Mouse (Mus musculus) MEL (cell line): Measurements from ENCODE around the gene Col26a1. TPM values are rescaled to one million over a fixed set of nuclear protein-coding genes. Genes with fewer than 3 reads are reported as not detected.
A peak's percentile ranks its signal among the peaks of the same experiment; 100 is the strongest.

Experiments used
- DNase-seq: peaks from one replicate; pipeline ENCODE4 v3.0.0; 2011; ENCODE audit warnings: low read depth, low spot score
- H3K27ac ChIP-seq: 2 replicates; pipeline ENCODE4 v1.5.1; 2012; ENCODE audit warnings: low read depth, mild to moderate bottlenecking, control low read depth, low read length, moderate library complexity; ENCODE audit not compliant: control insufficient read depth
- H3K27me3 ChIP-seq, 2 experiments: fragments of 150-350 bp in 1 of 2; sonication (generic) in 1 of 2; 2 replicates each; pipeline ENCODE4 v1.6.1; 2012; ENCODE audit warnings: low read length in 2 of 2, mild to moderate bottlenecking in 2 of 2, improper control_type of control experiment in 1 of 2, moderate library complexity in 1 of 2; ENCODE audit not compliant: insufficient read depth in 2 of 2, control insufficient read depth in 1 of 2
- H3K36me3 ChIP-seq, 2 experiments: 2 replicates each; pipeline ENCODE4 v1.6.1; 2012 to 2014; ENCODE audit warnings: low read length in 2 of 2, improper control_type of control experiment in 1 of 2, inconsistent platforms in 1 of 2, mild to moderate bottlenecking in 1 of 2; ENCODE audit not compliant: insufficient read depth in 2 of 2, control insufficient read depth in 1 of 2
- H3K4me1 ChIP-seq, 2 experiments: fragments of 150-350 bp in 1 of 2; sonication (generic) in 1 of 2; 2 replicates each; pipeline ENCODE4 v1.6.1; 2012; ENCODE audit warnings: low read length in 2 of 2, improper control_type of control experiment in 1 of 2, mild to moderate bottlenecking in 1 of 2; ENCODE audit not compliant: insufficient read depth in 2 of 2, control insufficient read depth in 1 of 2
- H3K4me3 ChIP-seq, 2 experiments: fragments of 150-350 bp in 1 of 2; sonication (generic) in 1 of 2; 2 replicates each; pipeline ENCODE4 v1.5.1; 2012; ENCODE audit warnings: low read depth in 2 of 2, low read length in 2 of 2, mild to moderate bottlenecking in 2 of 2, moderate library complexity in 2 of 2, control low read depth in 1 of 2, improper control_type of control experiment in 1 of 2; ENCODE audit not compliant: control insufficient read depth in 1 of 2, insufficient read depth in 1 of 2
- H3K79me2 ChIP-seq: 2 replicates; pipeline ENCODE4 v1.6.1; 2012; ENCODE audit warnings: mild to moderate bottlenecking, low read length, moderate library complexity; ENCODE audit not compliant: control insufficient read depth, poor library complexity, insufficient read depth
- H3K9ac ChIP-seq: 2 replicates; pipeline ENCODE4 v1.6.1; 2012; ENCODE audit warnings: low read depth, mild to moderate bottlenecking, control low read depth, low read length, moderate library complexity; ENCODE audit not compliant: control insufficient read depth, poor library complexity, severe bottlenecking
- H3K9me3 ChIP-seq: fragments of 150-350 bp; sonication (generic); replicated peaks from 2 replicates; pipeline ENCODE4 v1.6.1; 2012; ENCODE audit warnings: mild to moderate bottlenecking, low read length, improper control_type of control experiment, moderate library complexity; ENCODE audit not compliant: insufficient read depth
- BHLHE40 ChIP-seq: IDR thresholded peaks from 2 replicates; pipeline ENCODE4 v1.6.1; 2012; ENCODE audit warnings: low read depth, mild to moderate bottlenecking, inconsistent platforms, low read length, improper control_type of control experiment, borderline replicate concordance
- CHD1 ChIP-seq: IDR thresholded peaks from 2 replicates; pipeline ENCODE4 v1.6.1; 2012; ENCODE audit warnings: low read depth, mild to moderate bottlenecking, inconsistent platforms, low read length, improper control_type of control experiment
- CHD2 ChIP-seq: IDR thresholded peaks from 2 replicates; pipeline ENCODE4 v1.6.1; 2011; ENCODE audit warnings: low read length, improper control_type of control experiment
- CTCF ChIP-seq, 3 experiments: IDR thresholded peaks in 2 of 3; conservative IDR thresholded peaks in 1 of 3; 2 replicates each; pipeline ENCODE4 v1.5.1; 2011 to 2012; ENCODE audit warnings: low read length in 3 of 3, low read depth in 2 of 3, mild to moderate bottlenecking in 2 of 3, improper control_type of control experiment in 1 of 3, inconsistent platforms in 1 of 3, mixed read lengths in 1 of 3, moderate library complexity in 1 of 3; ENCODE audit not compliant: control insufficient read depth in 1 of 3, insufficient read depth in 1 of 3, poor library complexity in 1 of 3, severe bottlenecking in 1 of 3
- E2F4 ChIP-seq: IDR thresholded peaks from 2 replicates; pipeline ENCODE4 v1.6.1; 2011; ENCODE audit warnings: low read depth, low read length, improper control_type of control experiment, borderline replicate concordance
- ELF1 ChIP-seq: IDR thresholded peaks from 2 replicates; pipeline ENCODE4 v1.6.1; 2014; ENCODE audit warnings: low read depth, mild to moderate bottlenecking, inconsistent platforms, low read length, improper control_type of control experiment, moderate library complexity
- EP300 ChIP-seq, 2 experiments: IDR thresholded peaks; 2 replicates each; pipeline ENCODE4 v1.6.1; 2011; ENCODE audit warnings: improper control_type of control experiment in 2 of 2, low read length in 2 of 2, low read depth in 1 of 2, mild to moderate bottlenecking in 1 of 2
- ETS1 ChIP-seq: IDR thresholded peaks from 2 replicates; pipeline ENCODE4 v1.6.1; 2012; ENCODE audit warnings: low read depth, mild to moderate bottlenecking, inconsistent platforms, low read length, improper control_type of control experiment, moderate library complexity
- GABPA ChIP-seq: IDR thresholded peaks from 2 replicates; pipeline ENCODE4 v1.6.1; 2012; ENCODE audit warnings: low read depth, mild to moderate bottlenecking, inconsistent platforms, low read length, improper control_type of control experiment, moderate library complexity
- GATA1 ChIP-seq: IDR thresholded peaks from 2 replicates; pipeline ENCODE4 v1.6.1; 2011; ENCODE audit warnings: low read depth, low read length, improper control_type of control experiment
- HCFC1 ChIP-seq: IDR thresholded peaks from 2 replicates; pipeline ENCODE4 v1.6.1; 2012; ENCODE audit warnings: low read depth, mild to moderate bottlenecking, inconsistent platforms, low read length, improper control_type of control experiment, moderate library complexity
- JUND ChIP-seq: IDR thresholded peaks from 2 replicates; pipeline ENCODE4 v1.6.1; 2011; ENCODE audit warnings: low read depth, mild to moderate bottlenecking, improper control_type of control experiment, low read length
- KAT2A ChIP-seq: conservative IDR thresholded peaks from 2 replicates; pipeline ENCODE4 v1.6.1; 2012; ENCODE audit warnings: low read depth, low read length, improper control_type of control experiment, inconsistent platforms
- MAFK ChIP-seq: IDR thresholded peaks from 2 replicates; pipeline ENCODE4 v1.6.1; 2011; ENCODE audit warnings: low read depth, mild to moderate bottlenecking, low read length, improper control_type of control experiment, borderline replicate concordance
- MAX ChIP-seq: IDR thresholded peaks from 2 replicates; pipeline ENCODE4 v1.6.1; 2011; ENCODE audit warnings: low read length, improper control_type of control experiment
- MAZ ChIP-seq: IDR thresholded peaks from 2 replicates; pipeline ENCODE4 v1.6.1; 2012; ENCODE audit warnings: low read depth, mild to moderate bottlenecking, inconsistent platforms, low read length, improper control_type of control experiment
- MEF2A ChIP-seq: IDR thresholded peaks from 2 replicates; pipeline ENCODE4 v1.6.1; 2014; ENCODE audit warnings: low read depth, mild to moderate bottlenecking, inconsistent platforms, low read length, improper control_type of control experiment; ENCODE audit not compliant: poor library complexity, insufficient replicate concordance, severe bottlenecking; ENCODE audit errors: extremely low read depth
- MXI1 ChIP-seq: IDR thresholded peaks from 2 replicates; pipeline ENCODE4 v1.6.1; 2011; ENCODE audit warnings: mild to moderate bottlenecking, low read depth, low read length, improper control_type of control experiment
- MYB ChIP-seq: IDR thresholded peaks from 2 replicates; pipeline ENCODE4 v1.6.1; 2011; ENCODE audit warnings: mild to moderate bottlenecking, low read depth, low read length, improper control_type of control experiment
- MYC ChIP-seq: IDR thresholded peaks from 2 replicates; pipeline ENCODE4 v1.6.1; 2011; ENCODE audit warnings: low read depth, mild to moderate bottlenecking, low read length, improper control_type of control experiment, moderate library complexity
- NELFE ChIP-seq: IDR thresholded peaks from 2 replicates; pipeline ENCODE4 v1.6.1; 2011; ENCODE audit warnings: low read depth, low read length, improper control_type of control experiment
- NRF1 ChIP-seq: IDR thresholded peaks from 2 replicates; pipeline ENCODE4 v1.6.1; 2014; ENCODE audit warnings: low read depth, mild to moderate bottlenecking, inconsistent platforms, low read length, improper control_type of control experiment, moderate library complexity; ENCODE audit not compliant: poor library complexity, insufficient read depth, severe bottlenecking
- POLR2A ChIP-seq, 2 experiments: IDR thresholded peaks; 2 replicates each; pipeline ENCODE4 v1.6.1; 2011 to 2012; ENCODE audit warnings: low read length in 2 of 2, mild to moderate bottlenecking in 2 of 2, control low read depth in 1 of 2, improper control_type of control experiment in 1 of 2, low read depth in 1 of 2, moderate library complexity in 1 of 2; ENCODE audit not compliant: control insufficient read depth in 1 of 2, insufficient read depth in 1 of 2, poor library complexity in 1 of 2
- POLR2AphosphoS2 ChIP-seq: IDR thresholded peaks from 2 replicates; pipeline ENCODE4 v1.6.1; 2011; ENCODE audit warnings: low read length, improper control_type of control experiment
- POLR2AphosphoS5 ChIP-seq: IDR thresholded peaks from 2 replicates; pipeline ENCODE4 v1.6.1; 2012; ENCODE audit warnings: low read depth, borderline replicate concordance, mild to moderate bottlenecking, inconsistent platforms, low read length, moderate library complexity, mixed read lengths
- RAD21 ChIP-seq: IDR thresholded peaks from 2 replicates; pipeline ENCODE4 v1.6.1; 2011; ENCODE audit warnings: mild to moderate bottlenecking, low read depth, low read length, improper control_type of control experiment
- RCOR1 ChIP-seq: IDR thresholded peaks from 2 replicates; pipeline ENCODE4 v1.6.1; 2012; ENCODE audit warnings: low read depth, mild to moderate bottlenecking, inconsistent platforms, low read length, improper control_type of control experiment
- SIN3A ChIP-seq: IDR thresholded peaks from 2 replicates; pipeline ENCODE4 v1.6.1; 2012; ENCODE audit warnings: low read length, improper control_type of control experiment, inconsistent platforms
- SMC3 ChIP-seq: IDR thresholded peaks from 2 replicates; pipeline ENCODE4 v1.6.1; 2011; ENCODE audit warnings: low read depth, low read length, improper control_type of control experiment
- TAL1 ChIP-seq: IDR thresholded peaks from 2 replicates; pipeline ENCODE4 v1.6.1; 2012; ENCODE audit warnings: mild to moderate bottlenecking, inconsistent platforms, low read length, moderate library complexity, mixed read lengths
- TBP ChIP-seq: IDR thresholded peaks from 2 replicates; pipeline ENCODE4 v1.8.0; 2011; ENCODE audit warnings: low read depth, low read length, improper control_type of control experiment
- TCF12 ChIP-seq: IDR thresholded peaks from 2 replicates; pipeline ENCODE4 v1.6.1; 2014; ENCODE audit warnings: low read depth, mild to moderate bottlenecking, inconsistent platforms, low read length, improper control_type of control experiment, moderate library complexity
- UBTF ChIP-seq: IDR thresholded peaks from 2 replicates; pipeline ENCODE4 v1.6.1; 2012; ENCODE audit warnings: low read depth, mild to moderate bottlenecking, inconsistent platforms, low read length, improper control_type of control experiment, moderate library complexity, borderline replicate concordance; ENCODE audit not compliant: insufficient read depth
- USF1 ChIP-seq: IDR thresholded peaks from 2 replicates; pipeline ENCODE4 v1.6.1; 2014; ENCODE audit warnings: low read depth, mild to moderate bottlenecking, inconsistent platforms, low read length, improper control_type of control experiment, moderate library complexity
- USF2 ChIP-seq, 2 experiments: IDR thresholded peaks; 2 replicates each; pipeline ENCODE4 v1.6.1; 2011 to 2012; ENCODE audit warnings: improper control_type of control experiment in 2 of 2, low read length in 2 of 2, borderline replicate concordance in 1 of 2, inconsistent platforms in 1 of 2, low read depth in 1 of 2, mild to moderate bottlenecking in 1 of 2; ENCODE audit not compliant: insufficient read depth in 1 of 2
- ZC3H11A ChIP-seq: IDR thresholded peaks from 2 replicates; pipeline ENCODE4 v1.6.1; 2012; ENCODE audit warnings: low read depth, mild to moderate bottlenecking, inconsistent platforms, low read length, improper control_type of control experiment
- ZMIZ1 ChIP-seq: IDR thresholded peaks from 2 replicates; pipeline ENCODE4 v1.6.1; 2012; ENCODE audit warnings: low read depth, mild to moderate bottlenecking, inconsistent platforms, low read length, improper control_type of control experiment, moderate library complexity
- ZNF384 ChIP-seq: IDR thresholded peaks from 2 replicates; pipeline ENCODE4 v1.6.1; 2012; ENCODE audit warnings: low read depth, mild to moderate bottlenecking, inconsistent platforms, low read length, improper control_type of control experiment
- polyA plus RNA-seq, 2 experiments: library from polyadenylated mRNA; stranded (reverse) in 1 of 2; unstranded in 1 of 2; fragments of >175 nt in 1 of 2; fragments of >200 nt in 1 of 2; gene quantifications; 2 replicates each; pipeline versions ENCODE4 v1.2.1 to v1.2.4; 2012; ENCODE audit warnings: low replicate concordance in 2 of 2, low read depth in 1 of 2; ENCODE audit not compliant: insufficient read length in 2 of 2, insufficient read depth in 1 of 2, missing spikeins in 1 of 2
- total RNA-seq: library from RNA; depleted of rRNA; stranded (reverse); fragments of 300-350 nt; gene quantifications from 2 replicates; pipeline ENCODE4 v1.2.3, GENCODE M21; 2012

Col26a1 gene
- total and polyA plus RNA-seq, 3 experiments = not detected

DNA sequence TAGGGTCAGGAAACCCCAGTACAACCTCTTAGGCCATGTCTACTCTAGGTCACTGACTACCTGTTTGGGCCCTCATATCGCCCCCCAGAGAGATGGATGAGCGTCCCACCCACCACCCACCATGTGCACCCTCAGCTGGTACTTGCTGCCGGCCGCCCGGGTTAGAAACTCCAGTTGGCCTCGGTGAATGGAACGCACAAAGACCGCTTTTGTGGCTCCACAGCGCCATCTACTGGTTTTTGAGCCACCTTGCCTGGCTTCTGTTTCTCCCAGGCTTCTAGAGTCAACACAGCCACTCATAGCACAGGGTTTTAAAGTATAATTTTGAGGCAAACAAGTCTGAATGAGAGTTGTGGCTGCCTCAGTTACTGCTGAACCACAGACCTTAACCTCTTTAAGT, 176.2 kb downstream of the Col26a1 start:
- no peak overlapping the region for H3K27ac ChIP-seq
- no peaks in the 10 kb centered on the region; a peak in 1 of 4 replicates for H3K4me1 ChIP-seq
- H3K9me3 ChIP-seq = no peaks in the 10 kb centered on the region
- no peak overlapping the region for H3K9ac ChIP-seq
- no peak overlapping the region for H3K4me3 ChIP-seq
- no peaks in the 10 kb centered on the region for H3K27me3 ChIP-seq
- peak; percentile 80 for DNase-seq
- H3K79me2 ChIP-seq = no peaks in the 10 kb centered on the region
- H3K36me3 ChIP-seq = no peaks in the 10 kb centered on the region
- TF ChIP-seq MYC = no peak
- TF ChIP-seq MAX = 0 out of 2 replicates have a peak, but pooled peaks have one; percentile 12
- no peak for TF ChIP-seq UBTF
- no peak for TF ChIP-seq GATA1
- peak; percentile 40; the same call in 1 of the 2 replicates for TF ChIP-seq SIN3A
- TF ChIP-seq ZMIZ1 = no peak
- no peak for TF ChIP-seq USF1
- TF ChIP-seq CHD1 = no peak
- TF ChIP-seq POLR2A (IDR thresholded peaks at IDR 0.05; ENCODE audit: control insufficient read depth in 1 of 2, insufficient read depth in 1 of 2, low read depth in 1 of 2, low read length in 2 of 2, poor library complexity in 1 of 2) = no peak
- no peak for TF ChIP-seq NELFE
- TF ChIP-seq TBP = no peak
- TF ChIP-seq MAFK = no peak
- TF ChIP-seq ELF1 = no peak
- TF ChIP-seq E2F4 = no peak
- TF ChIP-seq MAZ = peak; percentile 48; the same call in 1 of the 2 replicates
- 0 out of 2 replicates have a peak, but pooled peaks have one; percentile 12 for TF ChIP-seq GABPA
- no peak for TF ChIP-seq USF2 (IDR thresholded peaks at IDR 0.05; ENCODE audit: borderline replicate concordance in 1 of 2, insufficient read depth in 1 of 2, low read depth in 1 of 2, low read length in 2 of 2)
- TF ChIP-seq RAD21 = peak; percentile 89
- no peak for TF ChIP-seq KAT2A
- 0 out of 2 replicates have a peak, but pooled peaks have one; percentile 15 for TF ChIP-seq BHLHE40
- TF ChIP-seq HCFC1 = no peak
- no peak for TF ChIP-seq EP300 (IDR thresholded peaks at IDR 0.05; ENCODE audit: low read depth in 1 of 2, low read length in 2 of 2)
- no peak for TF ChIP-seq POLR2AphosphoS2
- TF ChIP-seq ZC3H11A = peak; percentile 89
- TF ChIP-seq POLR2AphosphoS5 = no peak
- peak; percentile 52; the same call in 1 of the 2 replicates for TF ChIP-seq MXI1
- no peak for TF ChIP-seq TCF12
- TF ChIP-seq ETS1 = no peak
- TF ChIP-seq SMC3 = peak; percentile 85
- no peak for TF ChIP-seq RCOR1
- no peak for TF ChIP-seq MEF2A
- peak; percentile 59 to 90 (median 86) for TF ChIP-seq CTCF (IDR thresholded peaks at IDR 0.05 in 2 of 3, conservative IDR thresholded peaks at IDR 0.05 in 1 of 3; ENCODE audit: control insufficient read depth in 1 of 3, insufficient read depth in 1 of 3, low read depth in 2 of 3, low read length in 3 of 3, poor library complexity in 1 of 3, severe bottlenecking in 1 of 3)
- TF ChIP-seq MYB = no peak
- 0 out of 2 replicates have a peak, but pooled peaks have one; percentile 11 for TF ChIP-seq ZNF384
- TF ChIP-seq JUND = no peak
- TF ChIP-seq TAL1 = no peak
- TF ChIP-seq CHD2 = no peak
- TF ChIP-seq NRF1 = no peak
